Mouse (Mus musculus) right cerebral cortex, postnatal 25 days (tissue): Measurements from ENCODE around the gene Maff.
A peak's percentile ranks its signal among the peaks of the same experiment; 100 is the strongest.

ENCODE experiments used
- DNase-seq: peaks from one replicate; pipeline ENCODE4 v3.0.0; 2022

The Maff gene

DNA sequence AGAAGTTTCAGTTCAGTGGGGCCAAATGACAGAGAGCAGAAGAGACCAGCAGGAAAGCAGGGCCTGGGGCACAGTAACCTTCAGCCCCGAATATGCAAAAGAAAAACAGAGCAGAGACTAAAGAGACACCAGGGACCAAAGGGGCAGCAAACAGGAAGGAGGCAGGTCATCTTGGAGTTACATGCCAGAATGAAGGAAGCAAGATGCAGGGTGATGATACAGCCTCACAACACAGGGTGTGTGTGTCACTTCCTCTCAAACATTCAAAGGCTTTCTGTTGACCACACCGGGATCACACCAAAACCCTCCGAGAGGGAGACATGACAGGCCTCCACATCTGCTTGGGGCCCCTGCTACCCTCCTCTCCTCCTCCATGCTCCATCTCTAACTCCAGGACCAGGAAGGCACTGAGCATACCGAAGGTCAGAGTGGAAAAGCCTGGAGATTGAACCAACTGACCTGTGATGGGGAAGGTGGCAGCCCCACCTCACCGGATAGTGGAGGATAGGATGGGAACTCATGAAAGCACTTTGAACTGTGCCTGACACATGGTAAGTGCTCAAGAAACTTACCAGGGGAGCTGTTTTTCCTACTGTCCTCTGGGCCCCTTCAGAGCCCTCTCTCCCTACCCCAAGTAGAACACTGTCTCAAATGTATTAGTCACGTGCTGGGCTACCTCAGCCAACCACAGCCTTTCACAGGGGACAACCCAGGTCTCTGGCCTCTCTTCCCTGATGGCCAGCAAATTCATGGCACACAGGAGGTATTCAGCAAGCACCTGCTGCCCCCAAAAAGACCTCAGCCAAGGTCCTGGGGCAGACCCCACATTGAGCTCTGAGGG, 53.9 kb downstream of the Maff start:
- DNase-seq = no peak

DNA sequence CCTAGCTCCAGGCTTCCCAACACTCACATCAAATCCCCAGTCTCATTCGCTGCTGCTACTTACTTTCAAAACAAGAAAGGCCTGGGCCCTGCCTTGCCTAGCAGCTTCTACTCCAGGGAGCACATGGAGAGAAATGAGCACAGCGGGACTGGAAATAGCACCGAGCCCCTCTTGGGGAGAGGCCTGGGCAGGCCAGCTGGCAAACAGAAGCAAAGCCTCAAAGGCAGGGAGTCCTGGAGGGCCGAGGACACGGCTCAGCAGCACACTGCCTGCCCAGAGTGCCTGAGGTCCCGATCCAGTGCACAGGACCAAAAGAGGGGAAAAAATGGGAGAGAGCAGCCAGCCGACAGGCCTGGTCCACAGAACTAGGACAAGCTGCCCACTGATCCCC, 54.5 kb downstream of the Maff start:
- no peak for DNase-seq

- DNase-seq = peak; percentile 25
Observed at GRCm38 (mm10) chr15:79402176-79402575, 55.8 kb downstream of the Maff start.

- DNase-seq = peak; percentile 90
Observed at GRCm38 (mm10) chr15:79402836-79403762, 56.7 kb downstream of the Maff start, which contains the start of gene Tmem184b. Tmem184b (minus strand) TSS chr15:79403569.

DNA sequence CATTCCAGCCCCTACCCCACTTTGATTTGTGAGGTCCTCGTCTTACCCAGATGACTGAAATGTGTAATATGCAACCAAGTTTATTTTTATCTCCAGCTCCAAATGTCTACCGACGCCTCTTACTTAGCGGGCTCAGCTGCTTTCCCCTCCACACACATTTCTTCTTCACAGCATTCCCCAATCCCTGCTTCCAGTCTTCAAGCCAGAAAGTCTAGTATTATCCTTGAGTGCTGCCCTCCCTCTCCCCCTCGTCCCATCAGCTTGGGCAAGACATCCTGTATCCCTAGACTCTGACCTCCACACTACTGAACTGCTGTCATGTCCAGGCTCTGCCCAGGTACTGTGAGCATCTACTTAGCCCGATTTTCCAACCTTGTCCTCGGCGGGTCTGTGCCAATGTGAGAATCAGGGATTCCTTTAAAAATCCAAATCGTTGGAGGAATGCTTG, 57.4 kb downstream of the Maff start:
- DNase-seq = no peak

DNA sequence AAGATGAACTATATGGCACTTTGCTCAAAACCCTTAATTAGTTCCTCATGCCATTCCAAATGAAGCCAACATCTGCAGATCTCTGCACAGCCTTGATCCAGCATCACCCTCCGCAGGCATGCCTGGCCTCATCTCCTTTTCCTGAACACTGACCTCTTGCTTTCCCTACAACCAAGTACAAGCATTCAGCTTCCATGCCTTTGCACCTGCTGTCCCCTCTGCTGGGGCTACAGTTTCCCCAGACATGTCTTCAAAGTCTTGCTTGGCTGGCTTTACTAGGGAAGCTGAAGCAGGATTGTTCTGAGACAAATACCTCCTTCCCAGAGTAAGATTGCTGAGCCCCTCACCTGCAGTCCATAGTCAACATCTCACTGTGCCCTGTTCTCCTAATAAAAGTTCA, 57.9 kb downstream of the Maff start:
- no peak for DNase-seq

- no peak for DNase-seq
Observed at GRCm38 (mm10) chr15:79406564-79406963, 60.1 kb downstream of the Maff start.
